Mouse (Mus musculus): ENCODE results near the gene 1700029I15Rik. TPM values are rescaled to one million over a fixed set of nuclear protein-coding genes. Genes with fewer than 3 reads are reported as not detected.

The 1700029I15Rik gene
- polyA plus RNA-seq (2015; fragmentation: Nextera tagmentation; extraction: Ambion mirVana) = 6.8 and 10.6 TPM in 2 replicates

DNA sequence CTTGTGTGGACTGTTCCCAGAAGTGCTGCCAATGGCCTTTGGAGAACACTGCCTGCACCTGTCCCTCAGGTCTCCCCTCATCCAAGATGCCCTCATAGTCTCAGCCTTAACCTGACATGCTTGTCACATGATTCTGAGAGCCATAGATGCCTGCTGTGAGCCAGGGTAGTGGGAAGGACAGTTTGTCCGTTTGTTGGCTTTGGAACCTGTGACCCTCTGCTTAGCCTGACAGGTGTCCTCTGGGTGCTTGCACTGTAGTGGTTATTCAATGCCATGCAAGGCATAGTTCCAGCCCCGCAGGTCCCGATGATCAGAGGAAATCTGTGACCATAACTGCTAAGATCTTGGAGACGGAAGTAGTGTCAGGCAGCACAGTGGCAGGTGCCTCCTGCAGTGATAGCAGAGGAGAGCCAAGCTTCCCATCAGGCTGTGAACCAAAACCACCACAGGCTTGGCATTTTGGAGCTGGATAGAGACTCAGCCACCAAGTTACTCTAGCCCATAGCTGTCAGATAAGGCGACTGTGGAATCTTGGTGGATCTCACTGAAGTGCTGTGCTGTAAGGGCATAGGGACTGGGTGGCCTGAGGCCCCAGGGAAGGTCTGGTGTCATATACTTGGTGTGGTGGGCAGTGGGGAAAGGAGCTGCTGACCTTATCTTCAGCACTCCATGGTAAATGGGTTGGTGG, at the start of gene 1700029I15Rik:
TSS of gene 1700029I15Rik (plus strand) at position 638 of the 688 bp plus-strand sequence.
- Histone ChIP-seq H3K9ac (replicated peaks) (no peak within 1 kb of the TSS), H3K27me3 (no peaks in the 10 kb centered on the region), H3K4me1 (0 out of 2 replicates have a peak, but pooled peaks cover 2% of the 10 kb centered on the region), H3K27ac (replicated peaks) (no peak within 1 kb of the TSS), H3K36me3 (peaks cover 79% of the 10 kb centered on the region), H3K9me3 (no peaks in the 10 kb centered on the region), H3K4me2 (replicated peaks) (no peak within 1 kb of the TSS), H3K4me3 (no peak within 1 kb of the TSS)
- no peak for ATAC-seq (replicated peaks)
- 83% methylated on average over 5 of the region's 5 CpGs for WGBS

DNA sequence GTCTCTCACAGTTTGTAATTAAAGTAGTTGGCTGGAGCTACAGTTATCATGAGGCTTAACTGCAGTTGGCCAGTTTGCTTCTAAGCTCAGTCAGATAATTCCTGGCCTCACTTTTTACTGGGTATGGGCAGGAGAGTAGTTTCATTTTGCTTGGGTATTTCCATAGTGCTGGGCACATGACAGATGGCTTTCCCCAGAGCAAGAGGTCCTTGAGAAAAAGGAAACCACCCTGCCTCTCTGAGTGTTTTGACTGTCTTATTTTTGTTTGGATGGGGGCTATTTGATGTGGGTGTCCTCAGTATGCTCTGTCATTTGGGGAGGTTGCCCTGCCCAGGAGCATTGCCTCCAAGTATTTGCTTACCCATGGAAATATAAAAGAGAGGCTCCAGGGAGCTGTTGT, 39.9 kb upstream of the 1700029I15Rik start:
- Histone ChIP-seq H3K9me3 (no peaks in the 10 kb centered on the region), H3K27ac (replicated peaks) (no peak overlapping the region), H3K4me3 (no peak overlapping the region), H3K4me2 (replicated peaks) (no peak overlapping the region), H3K36me3 (peaks cover 30% of the 10 kb centered on the region), H3K27me3 (no peaks in the 10 kb centered on the region), H3K4me1 (no peaks in the 10 kb centered on the region), H3K9ac (replicated peaks) (no peak overlapping the region)
- ATAC-seq (replicated peaks) = no peak

DNA sequence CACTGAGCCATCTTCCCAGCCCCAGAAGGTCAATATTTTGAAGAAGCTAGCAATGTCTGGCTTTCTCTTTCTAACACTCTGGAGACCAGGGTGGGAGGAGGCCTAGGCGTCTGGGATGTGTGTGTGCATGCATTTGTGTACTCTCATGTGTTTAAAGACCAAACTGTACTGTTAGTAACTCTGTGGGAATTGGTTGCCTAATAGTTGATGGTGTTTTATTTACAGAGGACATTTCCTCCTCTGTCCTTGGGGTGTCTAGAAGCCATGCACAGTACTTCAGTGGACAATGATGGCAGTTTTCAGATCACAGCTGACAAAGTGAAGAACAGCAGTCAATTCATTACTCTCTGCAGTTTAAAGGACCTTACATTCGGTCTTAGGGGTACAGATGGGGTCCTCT, 35.1 kb upstream of the 1700029I15Rik start:
- no peak overlapping the region for H3K4me2 ChIP-seq (replicated peaks)
- H3K4me1 ChIP-seq = no peaks in the 10 kb centered on the region
- no peak for ATAC-seq (replicated peaks)
- no peak overlapping the region for H3K9ac ChIP-seq (replicated peaks)
- H3K36me3 ChIP-seq = peaks cover 50% of the 10 kb centered on the region
- no peaks in the 10 kb centered on the region for H3K27me3 ChIP-seq
- H3K9me3 ChIP-seq = no peaks in the 10 kb centered on the region
- WGBS = 90% methylated on average over 2 of the region's 2 CpGs
- no peak overlapping the region for H3K4me3 ChIP-seq
- H3K27ac ChIP-seq (replicated peaks) = no peak overlapping the region

DNA sequence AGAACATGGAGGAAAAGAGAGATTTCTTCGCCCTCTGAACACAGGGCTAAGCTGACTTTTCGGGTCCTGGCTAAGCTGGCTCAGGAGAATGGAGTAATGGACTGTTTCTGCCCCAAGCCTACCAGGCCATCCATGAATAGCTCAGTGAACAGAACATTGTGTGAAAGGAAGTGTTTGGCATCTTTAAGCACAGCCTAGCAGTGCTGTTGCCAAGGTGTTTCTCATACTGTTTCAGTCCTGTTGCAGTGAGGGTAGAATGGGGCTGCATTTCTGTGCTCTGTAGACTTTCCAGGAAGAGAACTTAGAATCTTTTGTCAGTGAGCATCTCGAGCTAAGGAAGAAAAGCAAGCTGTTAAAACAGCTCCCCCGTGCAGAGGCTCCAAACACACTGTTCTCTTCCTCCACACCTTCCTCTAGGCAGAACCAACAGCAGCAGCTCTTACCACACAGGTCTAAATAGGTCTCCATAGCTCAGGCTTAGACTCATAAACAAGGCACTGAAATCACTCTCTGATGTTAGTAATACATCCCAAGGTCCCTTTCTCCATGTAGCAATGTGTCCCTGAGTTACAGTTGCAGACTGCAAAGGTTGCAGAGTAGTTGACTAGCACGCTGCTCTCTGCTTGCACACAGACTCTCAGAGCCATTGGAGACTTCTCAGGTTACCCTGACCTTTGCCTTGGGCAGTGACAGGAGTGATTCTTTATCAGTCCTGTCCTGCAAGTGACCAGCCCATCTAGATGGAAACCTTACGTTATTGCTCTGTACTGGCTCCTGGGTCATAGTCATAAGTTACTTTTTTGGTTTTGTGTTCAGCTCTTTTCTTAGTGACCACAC, 32.5 kb upstream of the 1700029I15Rik start:
- Histone ChIP-seq H3K36me3 (peaks cover 50% of the 10 kb centered on the region), H3K9ac (replicated peaks) (no peak overlapping the region), H3K4me1 (no peaks in the 10 kb centered on the region), H3K27me3 (no peaks in the 10 kb centered on the region), H3K4me3 (no peak overlapping the region), H3K9me3 (no peaks in the 10 kb centered on the region), H3K4me2 (replicated peaks) (no peak overlapping the region), H3K27ac (replicated peaks) (no peak overlapping the region)
- 78% methylated on average over 6 of the region's 6 CpGs for WGBS
- ATAC-seq (replicated peaks) = no peak

DNA sequence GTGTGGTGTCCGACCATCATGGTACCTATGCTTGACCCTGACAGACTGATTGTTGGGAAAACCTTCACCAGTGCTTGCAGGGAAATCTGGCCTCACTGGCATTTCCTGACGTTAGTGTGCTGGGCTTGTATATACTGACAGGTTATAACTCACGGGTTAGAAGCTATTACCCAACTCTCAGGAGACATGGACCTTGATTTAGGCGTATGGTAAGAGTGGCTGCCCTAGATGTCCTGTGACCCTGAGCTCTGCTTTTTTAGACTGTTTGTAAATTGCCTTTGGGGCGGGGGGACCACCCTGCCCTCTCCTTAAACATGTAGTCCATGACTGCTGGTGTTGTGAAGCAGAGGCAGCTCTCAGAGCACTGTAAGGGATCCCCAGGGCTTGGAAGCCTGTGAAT, 31.7 kb upstream of the 1700029I15Rik start:
- Histone ChIP-seq H3K4me2 (replicated peaks) (no peak overlapping the region), H3K27me3 (no peaks in the 10 kb centered on the region), H3K4me3 (no peak overlapping the region), H3K27ac (replicated peaks) (no peak overlapping the region), H3K9ac (replicated peaks) (no peak overlapping the region), H3K4me1 (no peaks in the 10 kb centered on the region), H3K9me3 (no peaks in the 10 kb centered on the region), H3K36me3 (peaks cover 47% of the 10 kb centered on the region)
- 87% methylated on average over 5 of the region's 5 CpGs for WGBS
- ATAC-seq (replicated peaks) = no peak

DNA sequence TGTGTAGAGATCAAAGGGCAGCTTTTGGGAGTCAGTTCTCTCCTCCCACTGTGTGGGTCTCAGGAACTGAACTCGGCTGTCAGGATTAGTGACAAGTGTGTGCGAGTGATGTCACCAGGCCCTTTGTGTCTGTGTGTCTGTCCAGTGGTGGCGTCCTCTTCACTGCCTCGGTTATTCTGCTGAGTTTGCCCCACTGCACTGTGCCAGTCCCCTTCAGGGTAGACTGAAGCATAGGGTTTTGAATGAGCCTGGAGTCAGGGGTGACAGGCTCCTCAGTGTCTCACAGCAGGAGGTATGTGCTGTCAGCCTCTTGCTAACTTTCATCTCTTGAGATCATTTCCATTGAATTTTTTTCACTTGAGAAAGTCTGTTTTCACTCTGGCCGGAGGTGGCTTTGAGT, 28.9 kb upstream of the 1700029I15Rik start:
- H3K36me3 ChIP-seq = peaks cover 56% of the 10 kb centered on the region
- H3K27me3 ChIP-seq = no peaks in the 10 kb centered on the region
- no peak overlapping the region for H3K9ac ChIP-seq (replicated peaks)
- H3K27ac ChIP-seq (replicated peaks) = no peak overlapping the region
- H3K4me1 ChIP-seq = no peaks in the 10 kb centered on the region
- no peak overlapping the region for H3K4me2 ChIP-seq (replicated peaks)
- no peak overlapping the region for H3K4me3 ChIP-seq
- no peak for ATAC-seq (replicated peaks)
- WGBS = 19% methylated on average over 5 of the region's 5 CpGs
- no peaks in the 10 kb centered on the region for H3K9me3 ChIP-seq

DNA sequence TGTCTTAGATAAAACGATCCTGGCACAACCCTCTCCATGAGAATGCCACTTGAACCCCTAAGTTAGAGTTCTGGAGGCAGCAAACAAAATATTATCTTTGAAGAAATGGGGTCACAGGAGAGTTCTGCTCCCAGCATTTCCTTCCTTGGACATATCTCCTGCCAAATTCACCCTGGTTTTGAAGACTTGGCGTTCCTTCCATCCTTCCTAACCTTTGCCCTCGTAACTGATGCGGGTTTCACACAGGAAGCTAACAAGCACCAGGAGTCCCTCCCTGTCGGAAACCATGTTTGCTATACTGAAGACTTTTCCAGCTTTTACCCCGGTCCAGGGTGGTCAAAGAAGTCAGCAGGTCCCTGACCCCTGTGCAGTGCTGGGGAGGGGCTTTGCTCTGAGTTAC, 28.1 kb upstream of the 1700029I15Rik start:
- Histone ChIP-seq H3K27me3 (no peaks in the 10 kb centered on the region), H3K9ac (replicated peaks) (no peak overlapping the region), H3K4me3 (no peak overlapping the region), H3K9me3 (no peaks in the 10 kb centered on the region), H3K4me1 (no peaks in the 10 kb centered on the region), H3K4me2 (replicated peaks) (no peak overlapping the region), H3K27ac (replicated peaks) (no peak overlapping the region), H3K36me3 (peaks cover 56% of the 10 kb centered on the region)
- ATAC-seq (replicated peaks) = no peak
- 84% methylated on average over 6 of the region's 6 CpGs for WGBS

DNA sequence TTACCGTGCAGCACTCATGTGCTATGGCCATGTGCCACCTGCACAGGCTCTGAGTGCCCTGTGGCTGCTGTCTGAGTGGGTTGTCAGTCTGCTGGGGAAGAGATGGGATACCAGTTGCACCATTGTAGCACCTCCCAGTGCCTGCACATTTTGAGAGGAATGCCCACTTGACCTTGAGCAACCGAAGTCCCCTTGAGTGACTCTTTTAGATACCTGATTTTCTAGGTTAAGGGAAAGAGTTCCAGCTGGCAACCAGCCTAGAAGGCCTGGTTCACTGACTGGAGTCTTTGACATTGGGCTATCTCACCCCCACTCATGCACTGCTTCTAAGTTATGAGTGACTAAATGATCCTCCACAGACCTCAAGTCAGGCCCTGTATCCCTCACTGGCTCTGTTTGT, 23.0 kb upstream of the 1700029I15Rik start:
- Histone ChIP-seq H3K36me3 (peaks cover 57% of the 10 kb centered on the region), H3K4me1 (0 out of 2 replicates have a peak, but pooled peaks cover 4% of the 10 kb centered on the region), H3K4me2 (replicated peaks) (no peak overlapping the region), H3K4me3 (no peak overlapping the region), H3K27me3 (no peaks in the 10 kb centered on the region), H3K27ac (replicated peaks) (no peak overlapping the region), H3K9ac (replicated peaks) (no peak overlapping the region), H3K9me3 (no peaks in the 10 kb centered on the region)
- WGBS = 83% methylated on average over 2 of the region's 2 CpGs
- no peak for ATAC-seq (replicated peaks)

DNA sequence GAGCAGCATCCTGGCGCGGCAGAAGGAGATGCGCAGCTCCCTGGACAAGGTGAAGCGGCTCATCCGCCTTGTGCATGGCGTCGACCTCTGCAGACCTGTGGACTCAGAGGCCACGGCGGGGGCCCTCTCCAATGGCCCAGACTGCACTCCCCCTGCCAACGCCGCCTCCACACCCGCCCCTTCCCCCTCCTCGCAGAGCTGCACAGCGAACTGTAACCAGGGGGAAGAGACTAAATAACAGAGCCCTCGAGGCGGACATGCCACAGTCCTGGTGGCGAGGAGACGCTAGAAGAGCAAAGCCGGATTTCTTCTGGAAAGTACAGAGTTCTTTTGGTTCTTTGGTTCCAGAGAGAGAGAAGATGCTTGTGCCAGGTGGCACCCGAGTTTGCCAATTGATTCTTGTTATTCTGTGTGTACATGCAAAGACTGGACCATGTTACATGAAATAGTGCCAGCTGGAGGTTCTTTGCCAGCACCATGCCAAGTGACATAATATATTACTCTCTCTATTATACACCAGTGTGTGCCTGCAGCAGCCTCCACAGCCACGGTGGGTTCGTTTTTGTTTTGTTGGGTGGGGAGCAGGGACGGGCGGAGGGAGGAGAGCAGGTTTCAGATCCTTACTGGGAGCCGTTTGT, 22.0 kb upstream of the 1700029I15Rik start:
- ATAC-seq (replicated peaks) = peak; percentile 43
- Histone ChIP-seq H3K4me2 (replicated peaks) (no peak overlapping the region), H3K27ac (replicated peaks) (peak overlapping the region; percentile 51), H3K4me3 (no peak overlapping the region), H3K27me3 (no peaks in the 10 kb centered on the region), H3K9ac (replicated peaks) (no peak overlapping the region), H3K9me3 (no peaks in the 10 kb centered on the region), H3K36me3 (peaks cover 57% of the 10 kb centered on the region), H3K4me1 (0 out of 2 replicates have a peak, but pooled peaks cover 4% of the 10 kb centered on the region)
- 66% methylated on average over 25 of the region's 25 CpGs for WGBS

DNA sequence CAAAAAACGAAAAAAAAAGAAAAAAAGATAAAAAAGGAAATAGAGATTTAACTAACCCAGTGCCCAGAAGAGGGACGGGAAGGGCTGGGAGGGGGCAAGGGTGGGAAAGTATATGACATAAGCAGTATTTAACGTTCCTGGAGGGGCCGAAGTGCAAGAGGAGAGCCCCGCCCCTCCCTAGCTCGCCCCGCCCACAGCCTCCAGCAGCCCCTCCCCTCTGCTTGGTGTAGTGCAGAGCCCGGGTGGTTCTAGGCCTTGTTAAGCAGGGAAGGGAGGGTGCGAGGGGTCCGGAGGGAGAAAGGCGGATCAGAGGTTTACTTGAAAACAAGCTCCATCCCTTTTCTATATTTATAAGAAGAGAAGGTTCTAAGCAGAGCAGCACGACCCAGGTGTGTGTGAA, 21.4 kb upstream of the 1700029I15Rik start:
- H3K4me1 ChIP-seq = 0 out of 2 replicates have a peak, but pooled peaks cover 4% of the 10 kb centered on the region
- H3K9me3 ChIP-seq = no peaks in the 10 kb centered on the region
- H3K27ac ChIP-seq (replicated peaks) = 0 out of 2 replicates have a peak overlapping the region, but pooled peaks have one; percentile 38
- H3K4me2 ChIP-seq (replicated peaks) = no peak overlapping the region
- WGBS = 24% methylated on average over 12 of the region's 12 CpGs
- no peaks in the 10 kb centered on the region for H3K27me3 ChIP-seq
- peak; percentile 39; the same call in 1 of the 2 replicates for ATAC-seq (replicated peaks)
- H3K4me3 ChIP-seq = no peak overlapping the region
- peaks cover 53% of the 10 kb centered on the region for H3K36me3 ChIP-seq
- no peak overlapping the region for H3K9ac ChIP-seq (replicated peaks)

DNA sequence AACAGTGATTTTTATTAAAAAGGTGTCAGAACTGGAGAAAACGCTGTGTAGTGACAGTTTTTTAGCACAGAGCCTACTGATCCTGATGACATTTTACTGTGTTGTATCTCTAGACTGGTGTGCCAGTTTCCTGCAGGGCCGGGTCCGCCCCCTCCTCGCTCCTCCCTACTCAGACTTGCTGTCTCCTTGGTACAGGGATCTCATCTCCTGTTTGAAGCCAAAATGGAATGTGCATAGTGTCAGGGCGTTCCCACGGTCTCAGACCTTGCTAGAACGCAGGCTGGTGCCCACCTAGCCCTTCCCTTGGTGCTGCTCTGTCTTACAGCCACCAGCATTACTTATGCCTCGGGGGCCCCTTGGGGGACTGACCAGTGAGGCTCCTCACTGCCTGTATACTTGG, 20.5 kb upstream of the 1700029I15Rik start:
- H3K27ac ChIP-seq (replicated peaks) = no peak overlapping the region
- peaks cover 48% of the 10 kb centered on the region for H3K36me3 ChIP-seq
- H3K27me3 ChIP-seq = no peaks in the 10 kb centered on the region
- no peak for ATAC-seq (replicated peaks)
- H3K9me3 ChIP-seq = no peaks in the 10 kb centered on the region
- H3K4me1 ChIP-seq = 0 out of 2 replicates have a peak, but pooled peaks cover 4% of the 10 kb centered on the region
- WGBS = 88% methylated on average over 8 of the region's 8 CpGs
- H3K4me3 ChIP-seq = no peak overlapping the region
- H3K4me2 ChIP-seq (replicated peaks) = no peak overlapping the region
- no peak overlapping the region for H3K9ac ChIP-seq (replicated peaks)
